Mouse (Mus musculus): ENCODE results near the gene Ssbp2.

Gene Ssbp2

DNA sequence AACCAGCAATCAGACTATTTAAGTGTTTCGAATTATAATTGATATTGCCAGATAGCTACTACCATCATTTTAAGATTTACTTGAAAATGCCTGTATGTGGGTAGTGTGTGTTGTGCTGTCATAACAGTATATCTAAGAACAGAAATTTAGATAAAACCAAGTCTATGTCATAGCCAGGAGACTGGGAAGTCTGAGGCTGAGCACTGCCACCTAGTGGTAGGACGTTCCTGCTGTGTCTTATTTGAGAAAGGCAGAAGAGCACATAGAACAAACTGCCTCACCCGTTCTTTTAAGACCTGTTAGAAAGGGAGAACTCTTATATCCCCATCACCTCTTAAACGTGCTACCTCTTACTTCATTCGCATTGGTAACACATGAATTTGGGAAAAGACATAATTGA, 176.7 kb downstream of the Ssbp2 start:
- peak; percentile 93 for DNase-seq

DNA sequence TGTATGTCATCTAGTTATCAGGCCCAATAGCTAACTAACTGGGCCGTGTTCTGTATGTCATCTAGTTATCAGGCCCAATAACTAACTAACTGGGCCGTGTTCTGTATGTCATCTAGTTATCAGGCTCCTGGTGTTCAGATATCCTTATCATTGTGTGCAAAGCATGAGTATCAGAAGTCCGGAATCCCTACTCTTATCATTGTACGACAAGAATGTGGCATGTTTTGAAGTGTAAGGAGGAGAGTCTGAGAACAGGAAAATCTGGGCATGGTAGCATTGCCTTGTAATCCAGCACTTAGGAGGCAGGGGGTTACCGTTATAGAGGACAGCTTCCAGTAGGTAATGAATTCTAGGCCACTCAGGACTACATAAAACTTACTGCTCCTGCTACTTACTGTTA, 178.8 kb downstream of the Ssbp2 start:
- DNase-seq: no peak

DNA sequence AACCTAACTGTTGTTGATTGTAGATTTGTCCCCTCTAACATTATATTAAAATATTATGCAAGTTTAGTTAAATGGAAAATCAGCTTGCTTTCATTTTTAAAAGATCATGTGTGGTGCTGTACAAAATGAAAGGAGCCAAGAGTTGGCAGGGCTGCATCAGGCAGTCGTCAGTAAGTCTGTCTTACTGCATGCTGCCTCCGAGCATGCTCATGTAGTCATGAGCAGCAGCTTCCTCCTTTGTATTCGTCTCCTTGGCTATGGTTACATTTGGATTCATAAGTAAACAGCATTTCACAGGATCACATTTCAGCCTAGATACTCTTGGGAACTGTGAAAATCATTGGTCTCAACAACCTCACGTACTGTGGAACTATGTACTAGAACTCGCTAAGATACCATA, 180.1 kb downstream of the Ssbp2 start:
- no peak for DNase-seq

DNA sequence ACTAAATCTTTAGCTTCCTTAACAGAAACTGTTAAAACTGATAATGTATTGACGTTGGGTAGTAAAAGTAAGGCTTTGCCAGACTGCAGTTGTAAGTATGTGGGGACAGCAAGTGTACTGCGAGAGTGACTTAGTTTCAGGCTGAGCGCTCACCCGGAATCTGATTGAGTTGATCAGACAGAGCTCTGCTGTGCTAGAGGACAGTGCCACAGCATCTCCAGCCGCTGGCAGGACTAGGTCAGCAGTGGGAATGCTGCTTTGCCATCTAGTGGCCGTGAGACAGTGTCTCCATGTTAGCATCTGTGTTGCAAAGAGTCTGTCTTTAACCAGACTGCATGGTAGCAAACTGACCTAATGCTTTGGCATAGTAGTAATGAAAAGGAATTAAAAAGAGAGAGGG, 188.2 kb downstream of the Ssbp2 start:
- DNase-seq: peak; percentile 41

DNA sequence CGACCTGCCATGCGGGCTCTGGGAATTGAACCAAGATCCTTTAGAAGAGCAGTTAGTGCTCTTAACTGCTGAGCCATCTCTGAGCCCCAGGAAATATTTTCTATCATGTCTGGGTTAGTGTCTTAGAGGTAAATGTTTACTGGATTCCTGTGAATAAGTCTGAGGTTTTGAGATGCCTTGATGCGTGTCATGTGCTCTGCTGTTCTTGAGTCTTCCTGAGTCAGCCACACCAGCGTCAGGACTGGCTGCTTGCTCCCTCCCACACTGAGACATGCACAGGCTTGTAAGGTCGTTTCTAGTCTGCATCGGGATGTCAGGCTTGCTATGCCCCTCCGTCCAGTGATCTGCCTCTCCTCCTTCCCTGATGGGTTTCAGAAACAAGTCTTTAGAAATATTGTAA, 189.8 kb downstream of the Ssbp2 start:
- DNase-seq: no peak

DNA sequence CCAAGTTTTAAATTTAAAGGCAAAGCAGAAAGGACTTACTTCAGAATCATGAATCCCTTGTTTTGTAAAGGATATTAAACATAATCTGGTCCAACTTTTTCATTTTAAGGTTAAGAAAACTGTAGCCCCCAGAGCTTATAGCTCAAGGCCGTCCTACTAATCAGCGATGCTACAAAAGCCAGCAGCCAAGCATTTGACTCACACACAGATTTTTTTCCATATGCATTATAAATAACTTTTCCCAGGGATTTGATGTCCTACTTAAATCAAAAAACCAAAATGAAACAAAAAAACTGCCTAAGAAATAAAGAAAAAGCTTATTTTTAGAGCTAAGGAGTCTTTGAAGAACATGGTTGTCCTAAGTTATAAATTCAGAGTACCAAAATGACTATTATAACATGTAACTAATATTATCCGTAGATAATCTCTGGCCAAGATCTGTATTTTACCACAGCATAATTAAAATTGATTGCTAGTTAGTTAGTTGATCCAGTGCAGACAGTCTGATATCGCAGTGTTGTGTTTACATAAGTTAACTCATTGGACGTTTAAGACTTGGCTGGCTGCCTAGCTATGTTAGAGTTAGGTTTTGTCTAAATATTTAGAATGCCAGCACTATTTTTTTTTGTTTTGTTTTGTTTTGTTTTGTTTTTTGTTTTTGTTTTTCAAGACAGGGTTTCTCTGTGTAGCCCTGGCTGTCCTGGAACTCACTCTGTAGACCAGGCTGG, 201.1 kb downstream of the Ssbp2 start:
- no peak for DNase-seq

DNA sequence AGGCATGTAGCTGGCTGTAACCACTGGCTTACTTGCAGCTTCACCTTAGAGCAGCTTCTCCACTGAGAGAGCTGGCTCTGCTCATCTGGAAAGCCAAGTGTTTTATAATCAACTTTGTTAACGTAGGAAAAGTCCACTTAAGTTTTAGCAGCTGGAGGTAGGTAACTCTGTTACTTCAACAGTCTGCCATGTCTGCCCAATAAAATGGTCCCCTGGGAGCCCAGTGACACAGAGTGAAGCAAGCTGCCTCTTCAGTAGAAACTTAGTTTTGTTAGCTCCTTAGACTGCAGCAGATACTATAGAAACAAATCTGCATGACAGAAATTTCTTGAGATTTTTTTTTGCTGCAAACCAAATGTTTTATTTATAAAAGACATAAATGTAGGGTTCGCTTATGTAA, 202.7 kb downstream of the Ssbp2 start:
- no peak for DNase-seq

DNA sequence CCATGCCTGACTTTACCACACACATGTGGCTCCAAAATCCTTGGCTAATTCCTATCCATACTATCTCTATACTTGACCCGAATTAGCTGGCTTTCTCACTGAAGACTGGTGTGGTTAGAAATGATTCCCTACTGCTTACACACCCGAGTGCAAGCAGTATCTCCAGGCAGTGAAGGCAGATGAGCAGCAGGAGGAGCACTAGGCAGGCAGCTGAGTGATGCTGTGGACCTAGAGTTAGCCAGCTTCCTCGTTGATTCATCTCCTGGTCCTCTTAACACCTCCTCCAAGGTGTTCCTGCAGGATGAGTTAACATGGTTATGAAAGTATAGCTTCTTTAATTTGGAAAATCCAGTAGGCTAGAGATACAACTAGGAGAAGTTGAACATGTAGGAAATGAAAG, 213.2 kb downstream of the Ssbp2 start:
- no peak for DNase-seq

DNA sequence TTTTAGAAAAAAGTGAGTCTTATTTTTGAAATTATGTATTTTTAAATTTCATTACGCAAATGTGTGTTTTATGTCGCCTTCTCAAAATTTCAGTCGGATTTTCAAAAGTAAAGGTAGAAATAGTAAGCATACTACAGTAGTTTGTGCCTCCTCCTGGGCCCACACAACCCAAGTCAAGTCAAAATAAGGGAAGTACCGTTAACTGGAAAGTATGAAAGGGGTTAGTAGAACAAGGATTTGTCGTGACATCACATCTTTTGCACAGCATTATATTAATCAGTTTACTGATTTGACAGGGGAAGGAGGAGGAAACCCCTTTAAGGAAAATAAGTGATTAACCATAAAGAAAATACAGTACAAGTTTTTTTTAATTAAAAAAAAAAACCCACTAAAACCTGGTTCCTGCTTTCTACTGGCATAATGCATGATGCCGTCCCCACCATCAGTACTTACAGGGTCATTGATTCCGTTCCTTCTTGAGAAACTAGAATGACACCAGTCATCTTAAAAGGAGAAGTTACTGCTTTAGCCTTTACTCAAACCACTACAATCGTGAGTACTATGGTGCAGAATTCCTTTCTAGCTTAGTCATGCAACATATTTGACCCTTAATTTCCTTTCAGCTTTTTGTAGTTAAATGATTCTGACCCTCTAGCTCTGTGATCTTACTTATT, 220.8 kb downstream of the Ssbp2 start:
- no peak for DNase-seq

DNA sequence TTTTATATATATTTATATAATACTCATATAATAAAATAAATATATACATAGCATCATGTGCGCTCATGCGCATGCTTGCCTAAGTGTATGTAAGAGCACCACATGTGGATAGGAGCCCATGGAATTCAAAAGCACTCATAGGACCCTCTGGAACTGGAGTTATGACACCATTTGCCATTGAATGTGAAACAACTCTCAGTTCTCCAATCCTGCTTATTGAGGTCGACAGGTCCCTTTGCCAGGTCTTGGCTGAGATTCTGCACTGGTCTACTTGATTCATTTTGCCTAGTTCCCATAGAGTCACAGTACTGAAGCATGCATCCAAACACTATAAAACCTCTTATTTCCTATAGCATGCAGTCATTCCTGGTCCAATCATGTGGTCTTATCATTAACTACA, 221.4 kb downstream of the Ssbp2 start:
- no peak for DNase-seq

DNA sequence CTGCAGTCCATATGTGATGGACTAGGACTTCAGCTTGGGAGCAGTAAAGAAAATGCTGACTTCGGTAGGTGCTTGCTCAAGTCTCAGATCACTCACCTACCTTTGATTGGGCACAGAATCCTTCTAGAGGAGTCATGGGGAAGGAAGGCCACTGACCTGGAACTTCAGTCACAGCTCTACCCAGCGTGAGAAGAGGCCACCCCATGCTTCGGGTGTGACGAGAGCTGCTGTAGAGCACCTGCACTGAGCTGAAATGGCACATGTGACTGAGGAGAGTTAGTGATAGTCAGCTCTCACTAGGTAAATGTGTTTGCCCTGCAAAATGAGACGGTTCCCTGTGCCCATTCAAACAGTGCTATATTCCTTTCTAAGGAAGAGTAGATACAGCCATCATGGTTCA, 230.0 kb downstream of the Ssbp2 start:
- DNase-seq: no peak

DNA sequence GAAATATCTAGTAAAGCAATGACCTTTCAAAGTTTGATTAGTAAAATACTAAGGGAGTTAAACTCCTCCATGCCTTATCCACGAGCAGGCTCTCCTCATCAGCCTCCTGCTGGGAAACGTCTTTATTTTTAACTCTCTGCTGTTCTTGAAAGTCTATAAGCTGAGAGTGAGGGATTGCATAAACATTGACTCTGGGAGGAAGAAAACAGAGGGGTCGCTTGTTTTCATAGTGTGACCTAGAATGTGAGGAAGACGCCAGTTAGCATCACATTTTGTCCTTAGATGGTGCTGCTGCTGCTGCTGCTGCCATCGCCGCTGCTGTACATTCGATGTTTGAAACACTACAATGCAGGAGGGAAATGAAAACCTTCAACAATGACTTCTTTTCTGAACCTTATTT, 233.5 kb downstream of the Ssbp2 start:
- no peak for DNase-seq

DNA sequence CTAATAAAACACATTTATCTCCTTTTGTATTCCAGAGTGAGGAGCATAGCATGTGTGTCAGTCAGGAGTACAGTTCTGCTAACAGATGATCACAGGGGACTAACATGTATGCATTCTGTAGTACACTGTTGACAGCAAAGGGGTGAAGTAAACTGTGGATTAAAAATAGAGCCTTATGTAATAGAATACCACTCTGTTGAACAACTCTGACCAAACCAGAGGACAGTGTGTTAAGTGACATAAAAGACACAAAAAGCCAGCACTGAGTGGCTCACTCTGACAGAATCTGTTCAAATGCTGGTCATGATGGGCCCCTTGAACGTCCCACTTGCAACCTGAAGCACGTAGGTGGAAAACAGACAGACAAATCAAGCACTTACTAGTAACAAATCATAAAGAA, 235.3 kb downstream of the Ssbp2 start:
- DNase-seq: no peak

DNA sequence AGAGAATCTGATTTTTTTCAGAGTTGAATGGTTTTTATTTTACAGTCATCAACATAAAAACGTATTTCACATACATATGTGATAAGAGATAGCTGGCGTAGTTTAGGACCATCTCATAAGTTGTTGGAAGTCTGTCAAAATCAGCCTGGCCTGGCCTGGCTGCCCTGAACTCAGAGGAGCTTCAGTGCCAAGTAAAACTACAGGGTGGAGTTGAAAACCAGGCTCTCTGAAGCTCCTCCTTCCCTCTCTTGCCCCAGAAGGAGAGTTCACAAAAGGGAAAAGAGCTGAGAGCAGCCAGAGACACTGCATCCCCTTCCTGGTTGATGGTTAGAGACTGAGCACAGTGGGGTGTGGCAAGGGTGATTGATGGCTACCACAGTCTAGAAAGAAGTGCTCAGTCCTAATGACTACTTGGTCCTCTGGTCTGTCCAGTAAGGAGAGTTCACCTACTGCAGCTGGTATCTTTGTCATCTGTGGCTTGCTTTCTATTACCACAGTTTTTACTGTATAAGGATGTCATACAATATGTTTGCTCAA, 236.1 kb downstream of the Ssbp2 start:
- DNase-seq: no peak

DNA sequence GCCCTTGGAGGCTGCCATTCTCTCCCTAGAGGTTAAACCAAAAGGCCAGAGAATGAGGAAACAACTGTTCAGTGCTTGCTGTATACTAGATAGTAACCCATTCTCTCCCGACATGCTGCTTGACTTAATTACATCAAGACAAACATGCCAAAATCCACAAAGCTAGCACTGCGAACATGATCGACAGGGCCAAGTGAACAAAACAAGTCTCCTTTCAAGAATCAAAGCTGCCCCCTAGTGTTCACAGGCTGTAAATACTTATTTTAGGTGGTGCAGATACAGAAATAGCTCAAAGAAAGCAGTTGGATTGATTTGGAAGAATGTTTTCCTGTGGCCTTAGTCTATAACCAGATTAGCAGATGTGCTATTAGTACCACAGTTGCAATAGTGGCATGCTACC, 236.9 kb downstream of the Ssbp2 start:
- DNase-seq: peak; percentile 60

DNA sequence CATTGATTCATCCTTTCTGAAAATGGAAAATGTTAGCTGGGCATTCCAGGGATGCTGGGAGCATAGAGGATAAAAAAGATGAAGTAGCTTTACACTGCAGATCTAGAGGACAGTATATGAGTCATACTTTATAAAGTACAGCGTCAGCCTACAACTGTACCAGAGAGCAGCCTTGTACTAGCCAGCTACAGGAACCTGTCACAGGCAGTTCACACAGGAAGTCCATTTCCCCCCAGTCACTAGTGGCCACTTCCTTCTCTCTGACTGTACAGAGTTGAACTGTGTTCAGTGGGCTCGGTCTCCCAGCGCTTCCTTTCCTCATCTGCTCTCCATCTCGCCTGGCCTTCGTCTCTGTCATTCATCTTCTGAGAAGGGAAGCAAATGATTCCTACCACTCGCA, 242.3 kb downstream of the Ssbp2 start:
- DNase-seq: no peak

DNA sequence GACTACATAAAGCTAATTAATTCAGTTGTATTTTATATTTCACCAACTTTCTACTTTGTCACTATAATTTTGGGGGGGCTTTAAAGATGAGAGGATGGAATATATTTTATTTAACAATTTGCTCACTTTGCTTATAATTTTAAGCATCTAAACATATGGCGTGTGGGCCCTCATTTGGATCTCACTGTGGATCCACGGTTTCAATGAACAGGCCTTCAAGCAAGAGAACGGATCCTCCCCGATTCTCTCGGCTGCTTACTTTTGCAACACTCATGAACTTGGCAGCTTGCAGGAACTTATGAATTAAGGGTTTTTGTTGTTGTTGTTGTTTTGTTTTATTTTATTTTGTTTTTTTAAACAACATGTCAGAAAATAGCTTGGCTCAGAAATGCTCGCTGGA, 259.4 kb downstream of the Ssbp2 start:
- no peak for DNase-seq

DNA sequence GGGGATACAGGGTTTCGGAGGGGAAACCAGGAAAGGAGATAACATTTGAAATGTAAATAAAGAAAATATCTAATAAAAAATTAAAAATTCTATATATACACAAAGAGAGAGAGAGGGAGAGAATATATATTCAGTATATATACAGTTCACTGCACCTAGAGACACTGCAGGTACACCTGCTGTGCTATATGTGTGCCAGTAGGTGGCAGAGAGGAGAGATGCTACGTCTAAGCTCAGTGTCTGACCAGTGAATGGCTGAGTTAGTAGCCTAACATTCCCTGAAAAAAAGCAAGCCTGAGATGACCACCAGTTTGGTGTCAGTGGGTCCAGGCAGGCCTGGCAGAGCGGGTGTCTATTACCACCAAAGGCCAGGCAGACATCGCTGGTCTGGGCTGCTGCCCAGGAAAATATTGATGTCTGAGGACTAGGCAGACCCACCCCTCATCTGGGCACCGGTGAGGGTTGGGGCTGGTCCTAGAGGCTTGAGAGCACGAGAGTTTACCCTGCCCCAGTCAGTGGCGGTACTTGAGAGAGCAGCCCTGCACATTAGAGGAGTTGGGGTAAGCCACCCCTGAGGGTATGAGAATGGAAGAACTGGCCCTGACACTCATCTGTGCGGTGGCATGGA, 263.1 kb downstream of the Ssbp2 start:
- DNase-seq: no peak

DNA sequence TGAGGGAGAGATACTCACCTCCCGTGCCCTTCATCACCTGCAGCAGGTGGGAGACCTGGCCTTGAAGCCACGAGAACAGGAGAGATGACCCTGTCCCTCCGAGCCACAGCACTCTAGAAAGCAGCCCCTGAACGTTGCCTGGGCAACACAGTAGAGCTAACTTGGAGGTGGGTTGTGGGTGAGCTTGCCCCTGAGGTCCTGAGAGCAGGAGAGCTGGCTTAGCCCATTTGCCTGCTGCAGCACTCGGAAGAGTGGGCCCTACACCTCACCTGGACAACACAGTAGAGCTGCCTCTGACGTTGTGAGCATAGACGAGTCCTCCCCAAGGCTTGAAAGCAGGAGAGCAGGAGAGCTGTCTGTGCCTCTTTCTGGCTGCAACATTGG, 263.6 kb downstream of the Ssbp2 start:
- DNase-seq: no peak

DNA sequence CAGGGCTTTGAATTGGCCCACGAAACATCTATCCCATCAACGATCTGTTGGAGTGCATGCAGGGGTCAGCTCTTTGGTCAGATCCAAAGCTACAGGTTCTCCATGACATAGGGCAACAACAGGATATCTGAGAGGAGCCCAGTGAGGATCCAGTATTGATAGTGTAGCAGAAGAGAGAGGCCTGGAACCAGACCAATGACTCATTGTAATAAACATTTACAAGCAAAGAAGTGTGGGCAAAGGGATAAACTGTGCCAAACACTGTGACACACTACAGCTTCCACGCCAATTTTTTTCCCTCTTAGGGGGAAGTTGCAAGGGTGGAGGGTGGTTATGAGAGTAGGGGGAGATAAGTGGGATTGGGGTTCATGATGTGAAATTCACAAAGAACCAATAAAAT, 264.1 kb downstream of the Ssbp2 start:
- no peak for DNase-seq

DNA sequence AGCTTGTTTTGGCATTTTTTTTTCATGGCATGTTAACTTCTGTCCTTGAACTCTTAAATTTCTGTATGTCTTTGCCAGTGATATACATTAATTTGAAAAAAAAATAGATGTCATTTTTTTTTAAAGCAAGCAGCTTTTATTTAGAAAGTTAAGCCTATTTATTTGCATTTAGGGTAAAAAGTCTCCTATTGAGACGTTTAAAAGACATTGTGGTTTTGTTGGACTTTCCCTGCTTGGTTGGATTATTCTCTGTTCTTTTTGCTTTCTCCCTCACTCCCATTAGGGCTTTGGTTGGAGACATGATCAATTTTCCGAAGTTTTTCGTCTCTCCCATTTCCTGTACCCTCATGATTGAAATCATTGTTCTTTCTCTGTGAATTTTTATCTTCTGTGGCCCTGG, 265.0 kb downstream of the Ssbp2 start:
- no peak for DNase-seq

DNA sequence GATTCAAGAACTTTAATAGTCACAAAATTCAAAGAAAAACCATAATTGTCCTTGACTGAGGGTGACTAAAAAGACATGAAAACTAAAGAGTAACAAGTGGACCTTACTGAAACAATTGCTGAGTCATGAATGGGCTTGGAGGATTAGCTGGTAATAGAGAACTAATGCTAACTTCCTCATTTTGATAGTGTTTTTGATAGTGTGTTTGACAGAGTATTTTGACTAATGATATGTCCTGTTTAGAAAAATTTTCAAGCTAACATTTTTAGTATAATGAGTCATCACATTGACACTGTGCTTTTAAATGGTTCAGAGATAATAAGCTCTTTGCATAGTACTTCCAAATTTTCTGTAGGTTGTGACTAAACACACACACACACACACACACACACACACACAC, 267.8 kb downstream of the Ssbp2 start:
- no peak for DNase-seq

DNA sequence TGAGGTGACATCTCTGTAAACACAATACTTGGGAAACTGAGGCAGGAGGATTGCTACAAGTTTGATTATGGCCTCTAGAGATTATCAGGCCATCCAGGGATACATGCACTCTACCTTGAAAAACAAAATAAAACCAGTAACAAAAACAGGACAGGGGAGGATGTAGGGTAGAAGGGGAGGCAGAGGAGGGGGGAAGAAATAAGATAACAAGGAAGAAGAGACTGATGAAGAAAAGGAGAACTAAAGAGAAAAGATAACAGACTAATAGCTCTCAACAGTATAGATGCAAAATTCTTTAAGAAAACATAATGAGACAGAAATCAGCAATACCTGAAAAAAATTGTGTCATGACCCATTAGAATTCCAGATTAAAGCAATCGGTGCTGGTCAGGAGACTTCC, 277.1 kb downstream of the Ssbp2 start:
- no peak for DNase-seq

DNA sequence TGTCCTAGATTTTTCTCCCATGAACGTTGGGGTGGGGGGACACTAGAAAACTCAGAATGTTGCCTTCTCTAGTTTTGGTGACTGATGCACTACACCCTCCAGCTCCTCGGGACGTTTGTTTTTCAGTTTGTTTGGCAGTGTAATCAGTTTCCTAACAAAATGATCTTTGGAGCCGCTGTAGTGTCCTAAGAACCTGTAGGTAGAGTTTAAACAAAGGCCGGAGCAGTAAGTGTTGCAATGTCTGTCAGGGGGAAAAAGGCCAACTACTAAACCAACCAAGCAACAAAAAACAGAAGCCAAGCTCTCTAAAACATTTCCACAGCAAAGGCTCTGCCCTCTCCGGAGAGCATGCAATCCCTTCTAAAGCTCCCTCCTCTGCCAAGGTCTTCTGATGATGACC, 280.8 kb downstream of the Ssbp2 start:
- DNase-seq: no peak

Measured in thymus, postnatal 4 days (tissue).